Mouse (Mus musculus) heart, embryonic 14.5 days (tissue): ENCODE measurements around the gene Mrpl55. TPM values are rescaled to one million over a fixed set of nuclear protein-coding genes. Genes with fewer than 3 reads are reported as not detected.

Source experiments
- ATAC-seq: fragments of 200-750 bp; cut with Nextera tagmentation; 2 replicates; pipeline ENCODE4 v1.8.0; 2017; ENCODE audit warnings: low read depth, moderate TSS enrichment; ENCODE audit not compliant: insufficient number of reproducible peaks, insufficient read depth, low FRiP score
- H3K27ac ChIP-seq, 2 experiments: fragments of 200-500 bp in 1 of 2; fragments of 300-500 bp in 1 of 2; sonication (generic) in 1 of 2; replicated peaks in 1 of 2; 2 replicates each; pipeline ENCODE4 v1.5.1; 2012 to 2014; ENCODE audit warnings: low read depth in 2 of 2, low read length in 2 of 2, control low read depth in 1 of 2, mild to moderate bottlenecking in 1 of 2, mixed read lengths in 1 of 2; ENCODE audit not compliant: control insufficient read depth in 1 of 2, insufficient read depth in 1 of 2
- H3K27me3 ChIP-seq: fragments of 300-500 bp; sonication (generic); 2 replicates; pipeline ENCODE4 v1.6.1; 2014; ENCODE audit warnings: mild to moderate bottlenecking, low read length, control low read depth; ENCODE audit not compliant: control insufficient read depth, insufficient read depth
- H3K36me3 ChIP-seq: fragments of 300-500 bp; sonication (generic); 2 replicates; pipeline ENCODE4 v1.6.1; 2014; ENCODE audit warnings: mild to moderate bottlenecking, control low read depth, low read length, mixed read lengths; ENCODE audit not compliant: control insufficient read depth, insufficient read depth
- H3K4me1 ChIP-seq, 2 experiments: fragments of 200-500 bp in 1 of 2; fragments of 300-500 bp in 1 of 2; sonication (generic) in 1 of 2; 2 replicates each; pipeline ENCODE4 v1.6.1; 2012 to 2014; ENCODE audit warnings: low read length in 2 of 2, control low read depth in 1 of 2, mixed read lengths in 1 of 2; ENCODE audit not compliant: control insufficient read depth in 2 of 2, insufficient read depth in 2 of 2
- H3K4me2 ChIP-seq: fragments of 300-500 bp; sonication (generic); 2 replicates; pipeline ENCODE4 v1.6.1; 2014; ENCODE audit warnings: mild to moderate bottlenecking, low read length
- H3K4me3 ChIP-seq, 2 experiments: fragments of 200-500 bp in 1 of 2; fragments of 300-500 bp in 1 of 2; sonication (generic) in 1 of 2; 2 replicates each; pipeline ENCODE4 v1.5.1; 2012 to 2014; ENCODE audit warnings: low read length in 2 of 2, mild to moderate bottlenecking in 2 of 2, control low read depth in 1 of 2, low read depth in 1 of 2, moderate library complexity in 1 of 2; ENCODE audit not compliant: control insufficient read depth in 1 of 2, insufficient read depth in 1 of 2
- H3K9ac ChIP-seq: fragments of 300-500 bp; sonication (generic); 2 replicates; pipeline ENCODE4 v1.6.1; 2014; ENCODE audit warnings: mild to moderate bottlenecking, low read length
- H3K9me3 ChIP-seq: fragments of 300-500 bp; sonication (generic); 2 replicates; pipeline ENCODE4 v1.6.1; 2016; ENCODE audit warnings: low read length, control low read depth; ENCODE audit not compliant: control insufficient read depth
- WGBS: fragments of 180-500 bp; shearing (Covaris S2); extraction: QIAGEN DNeasy Blood & Tissue Kit; methylation state at CpG from one replicate; pipeline ENCODE4 v1.1.7; 2014; 5-methylcytosine and 5-hydroxymethylcytosine counted together
- polyA plus RNA-seq: library from polyadenylated mRNA; unstranded; fragments of >200 nt; fragmentation: Nextera tagmentation; extraction: Ambion mirVana; gene quantifications from 2 replicates; pipeline ENCODE4 v1.2.1, GENCODE M21; 2014

Mrpl55 gene
- polyA plus RNA-seq, 1 experiment from 2014 or later, result 133 TPM

DNA sequence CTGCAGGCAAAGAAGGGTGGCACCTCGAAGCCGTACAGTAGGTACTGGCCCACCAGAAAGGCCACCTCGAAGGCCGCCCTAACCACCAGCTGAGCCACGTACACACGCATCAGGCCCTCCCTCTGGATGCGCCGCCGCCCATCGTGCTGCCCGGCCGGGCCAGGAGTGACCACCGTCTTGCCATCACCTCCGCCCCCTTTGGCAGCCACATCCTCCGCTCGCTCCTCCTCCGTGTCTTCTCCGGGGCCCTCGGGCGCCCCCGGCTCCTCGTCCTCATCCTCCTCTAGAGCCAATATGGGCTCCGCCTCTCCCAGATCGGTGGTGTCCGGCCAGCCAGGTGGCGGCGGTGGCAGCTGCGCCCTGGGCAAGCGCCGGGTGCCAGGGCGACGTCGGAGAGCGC, 25.4 kb upstream of the Mrpl55 start:
- Histone ChIP-seq H3K36me3 (no peaks in the 10 kb centered on the region), H3K4me3 (peak overlapping the region; percentile 17 to 37; a peak in 3 of 4 replicates), H3K27me3 (peaks cover 57% of the 10 kb centered on the region), H3K9me3 (no peaks in the 10 kb centered on the region), H3K4me2 (peak overlapping the region; percentile 58), H3K9ac (peak overlapping the region; percentile 47; the same call in 1 of the 2 replicates), H3K4me1 (peaks cover 9 to 23% of the 10 kb centered on the region in 2 experiments; a peak in 3 of 4 replicates), H3K27ac (no peak overlapping the region)
- WGBS, result 6% methylated on average over 34 of the region's 34 CpGs
- no peak for ATAC-seq

DNA sequence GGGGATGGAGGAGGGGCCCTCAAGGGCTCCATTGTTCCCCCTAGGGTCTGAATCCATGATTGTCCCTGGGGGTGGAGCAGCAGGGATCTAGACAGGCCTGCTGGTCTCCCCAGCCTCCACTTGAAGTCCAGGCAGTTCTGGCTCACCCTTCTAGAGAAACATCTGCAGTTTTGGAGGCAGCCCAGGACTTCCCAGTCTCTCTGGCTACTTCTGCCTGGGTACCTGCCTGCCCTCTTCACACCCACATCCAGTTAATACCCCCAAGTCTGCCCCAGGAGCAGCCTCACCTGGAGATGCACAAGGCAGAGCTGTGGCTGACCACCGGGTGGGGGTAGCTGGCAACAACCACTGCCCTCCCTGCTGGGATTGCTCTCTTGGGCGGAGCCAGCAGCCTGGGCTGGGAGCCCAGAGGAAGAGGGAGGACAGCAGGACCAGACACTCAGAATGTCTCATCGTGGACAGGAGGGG, 19.4 kb upstream of the Mrpl55 start, which contains the start of gene Gjc2:
TSS of gene Gjc2 (minus strand) at position 350 of the 468 bp plus-strand sequence.
- Histone ChIP-seq H3K4me3 (no peak within 1 kb of the TSS), H3K4me2 (peak within 1 kb of the TSS; percentile 12; the same call in 1 of the 2 replicates), H3K4me1 (peaks cover 15 to 31% of the 10 kb centered on the region in 2 experiments), H3K9me3 (no peaks in the 10 kb centered on the region), H3K27me3 (peaks cover 13% of the 10 kb centered on the region), H3K36me3 (peaks cover 35% of the 10 kb centered on the region), H3K9ac (peak within 1 kb of the TSS; percentile 51; the same call in 1 of the 2 replicates), H3K27ac (peak within 1 kb of the TSS; percentile 48 to 55; a peak in 3 of 4 replicates)
- ATAC-seq, result 0 out of 2 replicates have a peak, but pooled peaks have one; percentile 17
- WGBS, result 32% methylated on average over 3 of the region's 3 CpGs

DNA sequence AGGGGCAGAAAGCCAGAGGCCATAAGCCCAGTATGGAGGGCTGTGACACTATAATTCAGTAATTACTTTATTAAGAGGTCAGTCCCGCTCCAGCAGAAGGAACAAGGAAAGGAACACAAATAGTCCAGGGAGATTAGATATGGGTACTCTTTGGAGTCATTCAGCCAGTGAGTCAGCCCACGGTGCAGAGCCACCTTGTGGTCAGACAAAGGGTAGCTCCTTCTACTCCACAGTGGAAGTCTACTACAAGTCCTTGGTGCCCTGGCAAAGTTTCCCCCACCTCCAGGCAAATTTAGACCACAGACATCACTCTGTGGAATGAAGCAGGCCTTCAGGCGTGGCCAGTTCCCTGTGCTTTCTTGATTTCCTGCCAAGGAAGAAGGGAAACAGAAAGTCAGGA, 18.5 kb upstream of the Mrpl55 start:
- Histone ChIP-seq H3K9ac (peak overlapping the region; percentile 51; the same call in 1 of the 2 replicates), H3K27me3 (0 out of 2 replicates have a peak, but pooled peaks cover 4% of the 10 kb centered on the region), H3K27ac (peak overlapping the region; percentile 48 to 55; a peak in 3 of 4 replicates), H3K9me3 (no peaks in the 10 kb centered on the region), H3K36me3 (peaks cover 35% of the 10 kb centered on the region), H3K4me1 (peaks cover 15 to 31% of the 10 kb centered on the region in 2 experiments), H3K4me2 (peak overlapping the region; percentile 12; the same call in 1 of the 2 replicates), H3K4me3 (no peak overlapping the region)
- no peak for ATAC-seq
- 9% methylated on average over 3 of the region's 3 CpGs for WGBS

DNA sequence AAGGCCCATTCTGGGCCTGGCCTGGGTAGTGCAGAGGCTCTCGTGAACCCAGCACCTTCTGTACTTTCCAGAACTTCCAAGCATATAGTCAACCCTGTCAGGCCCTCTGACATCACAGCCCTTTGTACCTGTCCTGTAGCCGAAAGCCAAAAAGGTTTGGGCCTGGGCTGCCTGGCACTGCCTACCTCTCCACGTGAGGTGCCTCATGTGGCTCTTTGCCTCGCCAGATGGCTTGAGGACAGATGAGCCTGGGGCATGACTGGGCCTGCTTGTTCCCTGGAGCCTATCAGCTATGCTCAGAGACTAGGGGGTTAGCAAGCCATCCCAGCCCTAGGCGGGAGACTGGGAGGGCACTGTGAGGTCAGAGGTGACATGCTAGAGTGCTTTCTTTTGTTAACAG, 16.8 kb upstream of the Mrpl55 start:
- Histone ChIP-seq H3K4me3 (no peak overlapping the region), H3K4me2 (no peak overlapping the region), H3K27me3 (no peaks in the 10 kb centered on the region), H3K27ac (no peak overlapping the region), H3K9me3 (no peaks in the 10 kb centered on the region), H3K4me1 (peaks cover 12 to 22% of the 10 kb centered on the region in 2 experiments), H3K9ac (no peak overlapping the region), H3K36me3 (peaks cover 35% of the 10 kb centered on the region)
- ATAC-seq, result no peak
- WGBS, result 85% methylated on average over 5 of the region's 5 CpGs

DNA sequence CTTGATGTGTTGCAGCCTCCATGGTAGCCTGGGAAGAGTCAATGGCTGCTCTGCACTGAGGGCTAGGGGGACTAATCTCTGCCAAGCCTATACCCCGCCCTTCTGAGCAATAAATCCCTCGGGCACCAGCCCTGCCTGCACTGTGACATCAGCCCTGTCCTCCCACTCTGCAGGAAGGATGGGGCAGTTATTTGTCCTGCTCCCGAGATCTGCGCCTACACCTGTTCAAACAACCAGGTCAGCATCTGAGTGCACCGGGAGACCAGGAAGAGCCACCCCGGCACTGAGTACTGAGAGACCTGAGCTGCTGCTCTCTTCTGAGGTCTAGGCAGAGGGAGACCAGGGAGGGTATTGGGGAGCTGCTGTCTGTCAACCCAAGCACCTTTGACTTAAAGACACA, 14.6 kb upstream of the Mrpl55 start:
- no peak overlapping the region for H3K4me2 ChIP-seq
- H3K4me1 ChIP-seq, result peaks cover 10 to 20% of the 10 kb centered on the region in 2 experiments
- ATAC-seq, result no peak
- H3K36me3 ChIP-seq, result peaks cover 35% of the 10 kb centered on the region
- H3K9me3 ChIP-seq, result no peaks in the 10 kb centered on the region
- no peak overlapping the region for H3K27ac ChIP-seq
- H3K9ac ChIP-seq, result no peak overlapping the region
- 78% methylated on average over 6 of the region's 6 CpGs for WGBS
- no peak overlapping the region for H3K4me3 ChIP-seq
- H3K27me3 ChIP-seq, result no peaks in the 10 kb centered on the region

DNA sequence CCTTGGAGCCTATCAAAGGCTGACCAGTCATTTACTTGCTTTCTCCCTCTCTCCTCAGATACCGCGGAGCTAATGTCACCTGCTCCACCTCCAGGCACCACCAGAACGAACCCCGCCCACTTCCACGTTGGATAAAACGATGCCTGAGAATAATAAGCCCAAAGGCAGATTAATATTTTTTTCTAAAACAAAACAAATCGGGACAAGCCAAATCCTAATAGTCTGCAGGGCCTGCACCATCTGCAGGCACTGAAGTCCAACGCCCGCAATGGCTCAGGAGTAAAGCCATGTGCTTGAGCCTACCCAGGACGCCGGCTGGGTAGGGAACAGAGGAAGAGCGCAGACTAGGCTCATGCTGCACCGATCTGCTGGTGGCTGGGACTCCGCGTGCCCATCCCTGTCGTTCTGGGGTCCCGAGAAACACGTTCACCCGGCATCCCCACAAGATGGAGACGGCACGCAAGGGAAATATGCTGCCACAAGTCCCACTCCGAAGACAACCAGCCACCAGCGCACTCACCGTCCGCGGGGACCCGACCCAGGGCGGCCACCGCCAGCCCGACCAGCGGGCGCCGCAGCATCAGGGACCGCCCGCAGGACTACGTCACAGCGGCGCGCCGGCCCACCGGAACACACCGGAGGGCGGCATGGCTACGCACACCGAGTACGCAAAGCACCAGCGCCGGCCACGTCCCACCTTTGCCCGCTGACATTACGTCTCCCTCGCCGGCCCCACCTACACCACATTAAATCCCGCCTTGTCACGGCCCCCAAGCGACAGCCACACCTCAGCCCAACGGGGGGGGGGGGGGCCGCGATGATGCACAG, 10.8 kb upstream of the Mrpl55 start:
- peak overlapping the region; percentile 84 to 91 for H3K27ac ChIP-seq
- H3K9me3 ChIP-seq, result no peaks in the 10 kb centered on the region
- peak overlapping the region; percentile 86 for H3K9ac ChIP-seq
- no peaks in the 10 kb centered on the region for H3K27me3 ChIP-seq
- peaks cover 0 to 4% of the 10 kb centered on the region in 2 experiments; a peak in 1 of 4 replicates for H3K4me1 ChIP-seq
- under 1% methylated on average over 57 of the region's 59 CpGs for WGBS
- H3K4me2 ChIP-seq, result peak overlapping the region; percentile 83
- H3K4me3 ChIP-seq, result peak overlapping the region; percentile 64 to 68
- peaks cover 6% of the 10 kb centered on the region; the same call in 1 of the 2 replicates for H3K36me3 ChIP-seq
- ATAC-seq, result peak; percentile 93

DNA sequence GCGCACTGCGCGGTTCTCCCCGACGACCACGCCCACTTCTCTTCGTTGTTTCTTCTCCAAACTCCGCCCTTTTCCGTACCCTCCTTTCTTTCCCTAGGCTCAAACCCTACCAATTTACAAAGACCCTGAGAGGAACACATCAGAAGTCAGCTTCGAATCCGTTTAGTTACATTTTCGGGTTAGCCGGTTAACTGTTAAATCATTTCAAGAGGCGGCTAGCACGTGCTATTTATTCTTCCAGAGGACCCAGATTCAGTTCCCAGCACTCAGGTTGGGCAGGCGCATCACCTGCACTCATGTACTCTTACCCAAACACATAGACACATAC, 10.3 kb upstream of the Mrpl55 start, which contains the start of gene Guk1:
TSS of gene Guk1 (minus strand) at position 154 of the 328 bp plus-strand sequence.
- H3K9me3 ChIP-seq, result no peaks in the 10 kb centered on the region
- peak within 1 kb of the TSS; percentile 86 for H3K9ac ChIP-seq
- peaks cover 0 to 4% of the 10 kb centered on the region in 2 experiments; a peak in 1 of 4 replicates for H3K4me1 ChIP-seq
- no peaks in the 10 kb centered on the region for H3K27me3 ChIP-seq
- ATAC-seq, result peak; percentile 1; the same call in 1 of the 2 replicates
- 6% methylated on average over 16 of the region's 16 CpGs for WGBS
- H3K36me3 ChIP-seq, result 0 out of 2 replicates have a peak, but pooled peaks cover under 1% of the 10 kb centered on the region
- peak within 1 kb of the TSS; percentile 64 to 68 for H3K4me3 ChIP-seq
- H3K4me2 ChIP-seq, result peak within 1 kb of the TSS; percentile 83
- H3K27ac ChIP-seq, result peak within 1 kb of the TSS; percentile 84 to 91
